Mouse (Mus musculus) megakaryocyte-erythroid progenitor cell, adult 5-6 weeks (primary cell): ENCODE measurements around the gene Helb. TPM values are rescaled to one million over a fixed set of nuclear protein-coding genes. Genes with fewer than 3 reads are reported as not detected.
"Not testable (repeated sequence)": the region's sequence is repeated elsewhere in the genome, so short reads cannot be mapped to it uniquely, and the experiment has no call there.

ENCODE experiments used
- ATAC-seq: replicated peaks from 2 replicates; pipeline ENCODE4 v1.8.0; 2016; ENCODE audit warnings: mild to moderate bottlenecking, inconsistent platforms; ENCODE audit not compliant: severe bottlenecking, poor library complexity, low FRiP score, low TSS enrichment
- total RNA-seq, 2 experiments: library from RNA; stranded (forward) in 1 of 2; stranded (reverse) in 1 of 2; fragments of 200-1000, 215-1000 nt in 1 of 2; fragments of >200 nt in 1 of 2; fragmentation: Nextera tagmentation in 1 of 2; gene quantifications; 2 replicates each; pipeline ENCODE4 v1.2.3; 2014 to 2017

Gene Helb
- 24.1 and 26.1 TPM in 2 replicates for total RNA-seq (2014; fragmentation: Nextera tagmentation)
- 30.3 and 34.1 TPM in 2 replicates for total RNA-seq (2017)

GRCm38 (mm10) chr10:120112507-120113396 is at the start of gene Helb:
Gene Helb, minus strand, starts transcription at chr10:120112987.
- peak; percentile 97 for ATAC-seq

GRCm38 (mm10) chr10:120160533-120160932 is 47.7 kb upstream of the Helb start:
- no peak for ATAC-seq

- no peak for ATAC-seq
Observed at GRCm38 (mm10) chr10:120153911-120154310, 41.1 kb upstream of the Helb start.

DNA sequence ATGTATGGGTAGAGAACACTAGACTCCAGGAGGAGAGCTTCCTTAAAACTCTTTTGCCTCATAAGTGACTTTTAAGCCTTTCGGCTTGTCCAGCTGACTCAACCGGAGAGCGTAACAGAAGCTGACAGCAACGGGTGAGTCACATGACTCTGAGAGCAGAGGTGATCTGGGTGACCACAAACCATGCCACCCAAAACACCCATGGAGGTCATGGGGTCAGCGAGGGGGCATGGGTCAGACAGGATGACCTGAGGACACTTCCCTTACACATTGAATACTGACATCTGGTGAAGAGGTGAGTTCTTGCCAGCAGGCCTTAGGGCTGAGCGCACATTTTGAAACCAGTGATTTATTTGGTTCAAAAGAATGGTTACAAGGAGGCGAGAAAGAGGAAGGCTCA is 38.9 kb upstream of the Helb start:
- ATAC-seq: no peak

DNA sequence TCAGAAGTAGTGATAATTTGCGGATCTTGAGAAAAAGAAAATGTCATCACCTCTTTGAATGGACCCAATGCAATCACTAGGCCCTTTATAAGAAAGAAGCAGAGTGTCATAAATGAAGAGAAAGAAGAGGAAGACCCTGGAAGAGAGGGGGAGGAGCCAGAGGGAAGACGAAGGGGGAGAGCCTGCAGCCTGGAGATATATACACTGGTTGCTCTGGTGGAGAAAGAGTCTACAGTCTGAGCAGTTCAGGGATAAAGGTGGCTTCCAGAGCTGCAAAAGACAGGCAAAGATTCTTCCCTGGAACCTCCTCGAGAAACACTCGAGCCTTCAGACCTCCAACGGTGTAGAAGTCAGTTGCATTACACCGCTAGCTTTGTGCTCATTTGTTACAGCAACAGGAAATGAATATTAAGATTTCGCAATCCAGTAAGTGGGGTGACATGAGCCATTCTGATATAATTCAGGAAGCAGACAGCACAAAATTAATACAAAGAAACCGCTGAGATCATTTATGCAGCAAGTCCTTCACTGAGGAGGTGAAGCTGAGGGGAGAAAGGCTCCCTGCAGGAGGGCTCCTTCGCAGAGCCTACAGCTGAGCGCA is 28.2 kb upstream of the Helb start:
- ATAC-seq: peak; percentile 58

DNA sequence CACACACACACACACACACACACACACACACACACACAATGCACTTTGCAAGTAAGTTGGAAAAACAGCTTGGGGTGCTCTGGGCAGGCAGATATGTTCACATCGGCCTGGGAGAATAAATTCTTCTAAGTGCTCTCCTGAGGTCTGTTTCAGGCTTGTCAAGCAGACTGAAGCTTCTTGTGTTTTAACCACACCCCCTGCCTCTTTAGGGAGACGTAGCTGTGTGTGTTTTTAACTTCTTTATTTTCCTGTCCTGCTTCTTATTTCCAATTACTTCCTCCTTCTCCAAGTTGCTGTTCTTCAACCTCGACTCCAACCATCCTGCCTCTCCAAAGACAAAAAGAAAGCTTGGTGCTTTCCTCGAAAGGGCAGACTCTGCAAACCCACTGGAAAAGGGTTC is 27.4 kb upstream of the Helb start:
- no peak for ATAC-seq

DNA sequence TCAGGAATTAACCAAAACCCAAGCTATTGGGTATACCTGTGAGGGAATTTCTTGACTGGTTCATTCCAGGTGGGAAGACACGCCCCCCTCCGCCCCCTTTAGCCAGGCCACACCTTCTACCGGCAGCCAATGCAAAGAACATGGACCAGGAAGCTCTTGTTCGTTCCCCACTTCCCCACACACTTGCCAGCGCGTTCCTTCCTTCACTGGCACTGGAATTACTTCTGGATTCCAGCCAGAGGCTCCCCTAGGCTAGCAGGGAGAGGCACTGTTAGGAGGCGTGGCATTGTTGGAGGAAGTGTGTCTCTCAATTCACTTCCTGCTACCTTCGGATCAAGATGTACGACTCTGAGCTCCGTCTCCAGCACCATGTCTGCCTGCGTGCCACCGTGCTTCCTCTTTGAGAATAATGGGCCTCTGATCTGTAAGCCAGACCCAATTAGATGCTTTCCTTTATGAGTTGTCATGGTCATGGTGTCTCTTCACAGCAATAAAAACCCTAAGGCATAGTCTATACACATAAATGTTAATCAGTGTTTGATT is 23.3 kb upstream of the Helb start:
- ATAC-seq: no peak; the same call in 1 of the 2 replicates

DNA sequence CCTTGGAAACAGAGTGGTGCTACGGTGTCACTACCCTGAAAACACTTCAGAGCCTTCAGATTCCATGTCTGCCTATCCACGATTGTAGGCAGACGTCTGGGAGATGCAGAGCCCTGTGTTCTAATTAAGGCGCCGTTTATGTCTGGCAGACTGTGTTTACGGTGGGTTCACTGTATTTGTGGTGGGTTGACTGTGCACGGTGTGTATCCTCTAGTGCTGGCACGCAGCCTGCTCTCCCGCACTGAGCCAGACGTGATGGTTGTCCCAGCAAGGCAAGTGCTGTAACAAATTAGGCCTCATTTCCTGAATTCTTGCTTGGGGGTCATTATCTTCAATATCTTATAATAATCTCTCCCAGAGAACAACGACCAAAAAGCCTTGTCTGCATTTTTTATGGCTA is 20.9 kb upstream of the Helb start:
- ATAC-seq: no peak

DNA sequence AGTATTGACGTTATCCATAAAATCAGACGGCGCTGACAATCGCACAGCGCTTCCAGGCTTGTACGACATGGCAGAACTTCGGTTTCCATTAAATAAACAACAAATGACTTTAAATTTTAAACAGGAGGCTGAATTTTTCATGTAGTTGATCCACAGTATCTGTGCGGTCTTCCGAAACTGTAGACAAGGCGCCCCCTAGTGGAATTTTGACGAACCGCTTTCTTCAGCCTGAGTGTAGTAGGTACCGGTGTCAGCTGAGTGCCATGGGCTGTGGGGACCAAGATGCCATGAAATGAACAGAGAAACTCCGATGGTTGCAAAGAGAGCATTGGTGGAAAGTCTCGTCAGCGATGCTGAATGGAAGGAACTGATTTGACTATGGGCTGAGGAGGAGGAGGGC is 17.8 kb upstream of the Helb start:
- ATAC-seq: peak; percentile 84

- no peak for ATAC-seq
Observed at GRCm38 (mm10) chr10:120128601-120129277, 16.0 kb upstream of the Helb start.

GRCm38 (mm10) chr10:120125465-120125857 is 12.7 kb upstream of the Helb start:
- no peak for ATAC-seq

DNA sequence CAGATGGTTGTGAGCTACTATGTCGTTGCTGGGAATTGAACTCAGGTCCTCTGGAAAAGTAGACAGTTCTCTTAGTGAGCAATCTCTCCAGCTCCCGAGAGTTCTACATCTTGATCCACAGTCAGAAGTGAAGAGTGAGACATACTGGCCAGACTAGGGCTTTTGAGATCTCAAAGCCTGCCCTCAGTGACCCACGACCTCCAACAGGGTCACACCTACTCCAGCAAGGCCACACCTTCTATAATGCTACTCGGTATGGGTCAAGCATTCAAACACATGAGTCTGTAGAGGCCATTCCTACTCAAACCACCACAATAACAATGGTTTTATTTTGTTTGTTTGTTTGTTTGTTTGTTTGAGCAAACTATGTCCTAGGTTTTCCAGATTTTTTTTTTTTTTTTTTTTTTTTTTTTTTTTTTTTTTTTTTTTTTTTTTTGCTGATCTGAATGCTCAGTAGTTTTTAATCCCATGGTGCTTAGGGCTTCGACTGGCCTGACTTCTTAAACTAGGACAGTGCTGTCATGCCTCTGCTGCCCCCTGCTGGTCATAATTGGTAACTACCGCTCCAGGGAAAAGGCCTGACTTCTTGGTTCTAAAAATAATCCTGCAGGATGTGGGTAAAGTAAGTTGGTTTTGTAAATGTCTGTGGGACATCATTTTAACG is 12.1 kb upstream of the Helb start:
- peak; percentile 87 for ATAC-seq

GRCm38 (mm10) chr10:120123721-120124120 is 10.9 kb upstream of the Helb start:
- peak; percentile 72 for ATAC-seq

DNA sequence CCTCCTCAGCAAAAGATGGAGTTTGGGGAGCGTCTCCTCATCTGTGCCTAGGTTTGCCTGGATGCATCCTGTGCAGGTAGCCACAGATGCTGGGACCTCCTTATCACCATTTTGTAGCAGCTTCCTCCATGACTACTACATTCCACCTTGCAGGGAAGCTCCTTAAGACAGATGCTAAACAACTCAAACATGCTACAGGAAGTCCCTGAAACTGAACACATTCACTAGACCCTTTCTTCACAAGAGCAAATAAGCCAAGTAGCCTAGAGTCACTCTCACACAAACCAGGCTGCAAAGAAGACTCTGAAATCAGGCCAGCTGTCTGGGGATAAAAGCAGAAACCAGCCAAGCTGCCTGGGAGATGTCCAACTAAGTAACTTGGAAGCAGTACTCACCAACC is 2.5 kb upstream of the Helb start:
- no peak for ATAC-seq

DNA sequence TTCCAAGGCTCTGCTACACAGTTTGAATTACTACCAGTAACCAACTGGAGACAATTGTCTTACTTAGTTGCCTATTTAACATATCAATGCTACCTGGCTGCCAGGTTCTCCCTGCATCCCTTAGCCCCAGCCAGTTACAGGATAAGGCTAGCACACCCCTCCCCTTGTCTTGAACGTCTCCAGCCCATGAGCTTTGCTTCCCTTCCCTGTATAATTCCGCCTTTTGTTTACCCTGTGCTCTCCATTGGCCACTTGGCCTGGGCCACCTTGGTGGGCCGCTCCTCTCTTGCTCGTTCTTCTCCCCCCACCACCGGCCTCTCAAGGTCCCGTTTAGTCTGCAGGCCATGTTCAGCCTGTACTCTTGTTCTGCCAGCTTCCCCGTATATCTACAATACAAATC is 1.7 kb upstream of the Helb start:
- no peak for ATAC-seq

GRCm38 (mm10) chr10:120113980-120114379 is 1.2 kb upstream of the Helb start:
- no peak for ATAC-seq

DNA sequence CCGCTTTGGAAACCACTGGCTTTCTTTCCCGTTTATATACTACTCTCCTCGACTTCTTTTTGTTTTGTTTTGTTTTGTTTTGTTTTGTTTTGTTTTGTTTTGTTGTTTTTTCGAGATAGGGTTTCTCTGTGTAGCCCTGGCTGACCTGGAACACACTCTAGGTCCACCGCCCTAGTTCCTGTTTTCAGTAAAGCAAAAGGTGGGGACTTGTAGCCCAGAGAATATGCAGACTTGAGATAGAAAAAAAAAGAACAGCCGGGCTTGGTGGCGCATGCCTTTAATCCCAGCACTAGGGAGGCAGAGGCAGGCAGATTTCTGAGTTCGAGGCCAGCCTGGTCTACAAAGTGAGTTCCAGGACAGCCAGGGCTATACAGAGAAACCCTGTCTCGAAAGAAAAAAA is 695 bp upstream of the Helb start:
- ATAC-seq: not testable (repeated sequence)

DNA sequence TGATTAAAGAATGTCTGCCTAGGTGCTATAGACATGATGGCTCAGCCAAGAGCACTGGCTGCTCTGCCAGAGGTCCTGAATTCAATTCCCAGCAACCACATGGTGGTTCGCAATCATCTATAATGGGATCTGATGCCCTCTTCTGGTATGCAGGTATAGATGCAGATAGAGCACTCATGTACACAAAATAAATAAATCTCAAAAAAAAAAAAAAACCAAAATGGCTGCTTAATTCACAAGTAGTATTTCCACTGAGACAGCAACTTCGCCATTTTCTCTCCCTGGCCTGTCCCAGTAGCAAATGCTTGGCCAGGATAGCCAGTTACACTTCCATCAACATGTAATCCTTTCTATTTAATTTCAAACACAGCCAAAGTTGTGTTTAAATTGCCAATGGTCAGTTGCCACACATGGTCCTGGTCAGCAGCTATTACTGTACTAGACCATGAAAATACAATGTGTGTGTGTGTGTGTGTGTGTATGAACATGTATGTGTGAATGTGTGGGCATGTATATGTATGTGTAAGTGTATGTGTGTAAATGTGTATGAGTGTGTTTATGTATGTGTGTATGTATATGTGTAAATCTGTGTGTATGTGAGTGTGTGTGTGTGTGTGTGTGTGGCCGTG is 982 bp downstream of the Helb start:
- ATAC-seq: no peak

GRCm38 (mm10) chr10:120100806-120101205 is 12.0 kb downstream of the Helb start:
- ATAC-seq: no peak
